Mouse (Mus musculus) erythroblast, embryonic 14.5 days (primary cell): ENCODE measurements around the gene Mfsd9. TPM values are rescaled to one million over a fixed set of nuclear protein-coding genes. Genes with fewer than 3 reads are reported as not detected.

ENCODE experiments used
- H3K27me3 ChIP-seq: 2 replicates; pipeline ENCODE4 v1.6.1; 2012; ENCODE audit warnings: inconsistent platforms; ENCODE audit not compliant: control insufficient read depth
- H3K36me3 ChIP-seq: 2 replicates; pipeline ENCODE4 v1.6.1; 2012; ENCODE audit warnings: mild to moderate bottlenecking, inconsistent platforms; ENCODE audit not compliant: control insufficient read depth
- H3K4me1 ChIP-seq: 2 replicates; pipeline ENCODE4 v1.6.1; 2012; ENCODE audit warnings: inconsistent platforms; ENCODE audit not compliant: control insufficient read depth
- H3K4me3 ChIP-seq: replicated peaks from 2 replicates; pipeline ENCODE3; 2012; ENCODE audit warnings: moderate library complexity, mild to moderate bottlenecking, inconsistent platforms
- H3K9me3 ChIP-seq: 2 replicates; pipeline ENCODE4 v1.6.1; 2012; ENCODE audit warnings: low read length, inconsistent platforms, mixed read lengths; ENCODE audit not compliant: control insufficient read depth
- GATA1 ChIP-seq: IDR thresholded peaks from 2 replicates; pipeline ENCODE4 v1.6.1; 2012; ENCODE audit warnings: low read length, inconsistent platforms, mixed read lengths
- TAL1 ChIP-seq: IDR thresholded peaks from 3 replicates; pipeline ENCODE4 v1.6.1; 2012; ENCODE audit warnings: low read length, inconsistent platforms, mixed read lengths
- polyA plus RNA-seq: library from polyadenylated mRNA; stranded (reverse); fragments of >175 nt; gene quantifications from 2 replicates; pipeline ENCODE4 v1.2.3, GENCODE M21; 2012

Mfsd9 gene
- 0.02 and 0.04 TPM in 2 replicates for polyA plus RNA-seq

- TF ChIP-seq GATA1 = no peak
- no peak for TF ChIP-seq TAL1
- Histone ChIP-seq H3K9me3 (no peaks in the 10 kb centered on the region), H3K27me3 (no peaks in the 10 kb centered on the region), H3K4me3 (peak within 1 kb of the TSS; percentile 77), H3K36me3 (no peaks in the 10 kb centered on the region), H3K4me1 (peaks cover 16% of the 10 kb centered on the region)
Observed at GRCm38 (mm10) chr1:40790324-40791141, at the start of gene Mfsd9. TSS of gene Mfsd9 (minus strand) at chr1:40790687.

GRCm38 (mm10) chr1:40835468-40835867, 45.0 kb upstream of the Mfsd9 start:
- H3K36me3 ChIP-seq = no peaks in the 10 kb centered on the region
- H3K27me3 ChIP-seq = no peaks in the 10 kb centered on the region
- no peaks in the 10 kb centered on the region for H3K4me1 ChIP-seq
- H3K9me3 ChIP-seq = no peaks in the 10 kb centered on the region
- TF ChIP-seq TAL1 (no peak), GATA1 (no peak)
- no peak overlapping the region for H3K4me3 ChIP-seq

GRCm38 (mm10) chr1:40830712-40831507, 40.4 kb upstream of the Mfsd9 start:
- TF ChIP-seq TAL1 (no peak), GATA1 (no peak)
- H3K4me3 ChIP-seq = no peak overlapping the region

GRCm38 (mm10) chr1:40829213-40829914, 38.9 kb upstream of the Mfsd9 start:
- no peaks in the 10 kb centered on the region for H3K4me1 ChIP-seq
- H3K36me3 ChIP-seq = no peaks in the 10 kb centered on the region
- no peaks in the 10 kb centered on the region for H3K27me3 ChIP-seq
- no peak for TF ChIP-seq TAL1
- TF ChIP-seq GATA1 = no peak
- no peaks in the 10 kb centered on the region for H3K9me3 ChIP-seq
- H3K4me3 ChIP-seq = no peak overlapping the region

More at GRCm38 (mm10) chr1:40830712-40831507, 40.4 kb upstream of the Mfsd9 start:
- no peaks in the 10 kb centered on the region for H3K27me3 ChIP-seq
- H3K9me3 ChIP-seq = no peaks in the 10 kb centered on the region
- H3K4me1 ChIP-seq = no peaks in the 10 kb centered on the region
- no peaks in the 10 kb centered on the region for H3K36me3 ChIP-seq

- no peaks in the 10 kb centered on the region for H3K9me3 ChIP-seq
- H3K27me3 ChIP-seq = no peaks in the 10 kb centered on the region
- no peak overlapping the region for H3K4me3 ChIP-seq
- H3K4me1 ChIP-seq = no peaks in the 10 kb centered on the region
- no peaks in the 10 kb centered on the region for H3K36me3 ChIP-seq
- no peak for TF ChIP-seq GATA1
- TF ChIP-seq TAL1 = no peak
Observed at GRCm38 (mm10) chr1:40825826-40826225, 35.3 kb upstream of the Mfsd9 start.

GRCm38 (mm10) chr1:40824936-40825335, 34.4 kb upstream of the Mfsd9 start:
- Histone ChIP-seq H3K9me3 (no peaks in the 10 kb centered on the region), H3K36me3 (no peaks in the 10 kb centered on the region), H3K4me3 (no peak overlapping the region), H3K4me1 (no peaks in the 10 kb centered on the region), H3K27me3 (no peaks in the 10 kb centered on the region)
- no peak for TF ChIP-seq TAL1
- no peak for TF ChIP-seq GATA1

- no peaks in the 10 kb centered on the region for H3K9me3 ChIP-seq
- TF ChIP-seq TAL1 = no peak
- TF ChIP-seq GATA1 = no peak
- no peaks in the 10 kb centered on the region for H3K4me1 ChIP-seq
- no peaks in the 10 kb centered on the region for H3K36me3 ChIP-seq
- no peak overlapping the region for H3K4me3 ChIP-seq
- H3K27me3 ChIP-seq = no peaks in the 10 kb centered on the region
Observed at GRCm38 (mm10) chr1:40824517-40824916, 34.0 kb upstream of the Mfsd9 start.

- TF ChIP-seq TAL1 (no peak), GATA1 (no peak)
- H3K4me3 ChIP-seq = no peak overlapping the region
- no peaks in the 10 kb centered on the region for H3K9me3 ChIP-seq
- no peaks in the 10 kb centered on the region for H3K4me1 ChIP-seq
- H3K36me3 ChIP-seq = no peaks in the 10 kb centered on the region
- H3K27me3 ChIP-seq = no peaks in the 10 kb centered on the region
Observed at GRCm38 (mm10) chr1:40815071-40815845, 24.8 kb upstream of the Mfsd9 start.
